Mouse (Mus musculus): Measurements from ENCODE around the gene Pdik1l. TPM values are rescaled to one million over a fixed set of nuclear protein-coding genes. Genes with fewer than 3 reads are reported as not detected.

Pdik1l gene
- total RNA-seq, 4 experiments from 2014 or later: 13.0 to 20.0 (median 15.5) TPM

DNA sequence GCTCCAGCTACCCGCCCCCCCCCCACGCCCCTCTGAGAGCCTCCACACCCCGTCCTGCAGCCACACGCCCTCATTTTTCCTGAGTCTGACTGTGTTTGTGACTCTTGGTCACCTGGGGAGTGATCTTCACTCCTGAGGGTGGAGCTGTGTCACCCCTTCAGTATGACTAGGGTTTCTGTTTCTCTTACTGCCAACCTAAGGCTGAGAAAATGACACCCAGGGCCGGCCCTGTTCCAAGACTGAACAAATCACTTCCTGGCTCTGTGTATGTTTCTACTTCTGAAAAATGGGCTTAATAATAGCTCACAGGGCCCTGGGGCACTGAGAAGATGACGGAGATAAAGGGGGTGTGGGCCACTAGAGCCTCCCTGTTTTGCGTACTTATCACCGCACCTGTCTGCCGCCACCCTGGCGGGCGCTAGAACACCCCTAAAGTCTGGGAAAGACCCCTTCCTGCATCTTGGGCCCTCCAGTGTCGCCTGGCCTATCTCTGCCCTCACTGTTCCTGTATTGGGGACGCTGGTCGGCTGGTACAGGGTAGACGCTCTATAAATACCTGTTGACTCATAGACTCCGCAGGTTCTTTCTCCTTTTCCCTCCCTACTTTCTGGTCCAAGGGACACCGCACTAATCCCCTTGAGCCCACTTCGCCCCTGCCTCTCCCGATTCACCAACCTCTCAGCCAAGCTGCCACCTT, 50.0 kb downstream of the Pdik1l start:
- no peak for DNase-seq

DNA sequence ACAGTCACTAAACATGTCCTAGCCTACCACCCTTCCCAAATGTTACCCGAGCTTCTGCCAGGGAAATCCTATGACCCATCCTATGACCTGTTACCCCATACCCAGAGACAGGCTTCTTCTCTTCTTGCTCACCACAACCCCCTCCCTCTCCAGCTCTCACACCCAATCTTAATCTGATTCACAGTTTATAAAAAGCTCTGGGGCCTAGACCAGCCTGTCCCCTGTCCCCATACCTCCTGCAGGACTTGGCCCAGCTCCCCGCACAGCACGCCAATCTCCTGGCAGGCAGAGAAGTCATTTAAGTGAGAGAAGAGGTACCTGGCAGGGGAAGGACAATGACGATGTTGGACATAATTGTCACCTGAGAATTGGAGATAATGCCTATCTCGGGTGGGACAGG, 52.8 kb downstream of the Pdik1l start:
- DNase-seq: no peak

DNA sequence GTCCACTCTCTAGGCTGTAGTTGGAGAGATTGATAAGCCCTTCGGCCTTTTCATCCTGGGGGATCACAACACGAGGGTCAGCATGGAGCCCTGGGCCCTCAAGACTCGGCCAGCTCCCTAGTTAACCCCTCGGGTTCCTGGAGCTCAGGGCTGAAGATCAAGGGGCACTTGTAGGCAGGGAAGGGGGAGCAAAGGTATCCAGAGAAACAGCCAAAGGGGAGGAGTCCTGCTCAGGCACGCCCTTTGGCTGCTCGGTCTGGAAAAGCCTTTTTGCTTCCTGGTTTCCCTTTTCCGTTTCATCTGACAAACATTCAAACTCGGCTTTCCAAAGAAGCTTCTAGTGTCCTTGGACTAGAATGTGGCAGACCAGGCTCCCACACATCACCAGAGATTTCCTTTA, 57.3 kb downstream of the Pdik1l start:
- DNase-seq: no peak

DNA sequence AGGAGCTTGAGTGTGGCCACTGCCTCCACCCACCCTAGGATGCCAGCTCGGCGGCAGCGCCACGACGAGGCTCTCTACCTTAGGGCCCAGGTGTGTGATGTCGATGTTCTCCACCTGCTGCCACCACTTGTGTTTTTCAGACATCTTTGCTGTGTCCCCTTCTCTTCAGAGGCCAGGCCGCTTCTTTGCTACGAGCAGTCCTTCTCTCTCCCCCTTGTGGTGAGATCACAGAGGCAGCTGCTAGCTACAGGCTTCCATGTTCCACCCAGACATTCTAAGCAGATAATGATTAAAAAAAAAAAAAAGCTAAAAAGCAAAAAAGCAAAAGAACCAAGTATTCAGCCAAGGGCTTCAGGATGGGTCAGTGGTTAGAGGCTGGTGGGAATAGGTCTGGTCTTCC, 60.5 kb downstream of the Pdik1l start, which contains the start of gene Catsper4:
TSS of gene Catsper4 (minus strand) at position 190 of the 400 bp plus-strand sequence.
- DNase-seq: no peak

Other genes with a start within 250 kb of the Pdik1l start
- gene Zfp683, start 234.1 kb downstream of the Pdik1l start, total RNA-seq (2022): under 1 TPM in 1 of 4 experiments, not detected in 3; 0.40 TPM
- not detected for gene Crybg2, start 227.1 kb downstream of the Pdik1l start, total RNA-seq (2022)
- gene Cd52, start 192.8 kb downstream of the Pdik1l start, total RNA-seq (2022): 10 to 100 TPM; 13.4 to 23.4 (median 19.6) TPM
- gene Ubxn11, start 185.3 kb downstream of the Pdik1l start, total RNA-seq (2022): 10 to 100 TPM in 2 of 4 experiments, 1 to 10 TPM in 2; 6.0 to 21.7 (median 13.2) TPM
- gene Sh3bgrl3, start 159.1 kb downstream of the Pdik1l start, total RNA-seq (2022): 100 to 1,000 TPM in 2 of 4 experiments, 10 to 100 TPM in 2; 81.0 to 121 (median 98.4) TPM
- 10 to 100 TPM; 11.4 to 31.1 (median 21.4) TPM for gene Cep85, start 100.8 kb downstream of the Pdik1l start, total RNA-seq (2022)
- not detected for gene Gm7534, start 84.9 kb downstream of the Pdik1l start, total RNA-seq (2022)
- not detected for gene Catsper4, start 60.5 kb downstream of the Pdik1l start, total RNA-seq (2022)
- under 1 TPM; 0.17 to 0.65 (median 0.46) TPM for gene Cnksr1, start 49.5 kb downstream of the Pdik1l start, total RNA-seq (2022)
- gene E130218I03Rik, start 44.2 kb downstream of the Pdik1l start, total RNA-seq (2022): not detected
- 10 to 100 TPM; 10.4 to 11.6 (median 11.6) TPM for gene Zfp593, start 42.3 kb downstream of the Pdik1l start, total RNA-seq (2022)
- gene Gm30191, start 41.0 kb downstream of the Pdik1l start, total RNA-seq (2022): not detected
- gene Grrp1, start 33.8 kb downstream of the Pdik1l start, total RNA-seq (2022): 10 to 100 TPM in 2 of 4 experiments, 1 to 10 TPM in 2; 9.5 to 12.5 (median 10.1) TPM
- gene Trim63, start 27.2 kb upstream of the Pdik1l start, total RNA-seq (2022): not detected
- gene Slc30a2, start 55.3 kb upstream of the Pdik1l start, total RNA-seq (2022): 100 to 1,000 TPM in 2 of 4 experiments, 10 to 100 TPM in 2; 29.5 to 113 (median 69.5) TPM
- 10 to 100 TPM in 2 of 4 experiments, 1 to 10 TPM in 2; 3.3 to 15.4 (median 9.4) TPM for gene Extl1, start 96.0 kb upstream of the Pdik1l start, total RNA-seq (2022)
- 10 to 100 TPM; 13.9 to 21.7 (median 19.0) TPM for gene Pafah2, start 108.4 kb upstream of the Pdik1l start, total RNA-seq (2022)
- 10 to 100 TPM; 20.9 to 31.8 (median 30.0) TPM for gene Stmn1, start 180.4 kb upstream of the Pdik1l start, total RNA-seq (2022)
- gene Paqr7, start 208.8 kb upstream of the Pdik1l start, total RNA-seq (2022): 10 to 100 TPM; 54.1 to 81.1 (median 71.3) TPM
- 1 to 10 TPM in 3 of 4 experiments, under 1 TPM in 1; 0.66 to 2.4 (median 2.2) TPM for gene Aunip, start 223.1 kb upstream of the Pdik1l start, total RNA-seq (2022)
- 100 to 1,000 TPM; 125 to 174 (median 152) TPM for gene Mtfr1l, start 247.5 kb upstream of the Pdik1l start, total RNA-seq (2022)

All from adrenal gland, adult 8-10 months (tissue).